Mouse (Mus musculus) 3T3-L1 (cell line): Measurements from ENCODE around the gene Csf2ra.
"Not testable (repeated sequence)": the region's sequence is repeated elsewhere in the genome, so short reads cannot be mapped to it uniquely, and the experiment has no call there.

Experiments
- DNase-seq: peaks from one replicate; pipeline ENCODE4 v3.0.0-alpha.2; 2015; ENCODE audit warnings: low read depth, low spot score

The Csf2ra gene

GRCm38 (mm10) chr19:61224678-61225525 is 3.3 kb downstream of the Csf2ra start:
- no peak for DNase-seq

GRCm38 (mm10) chr19:61223706-61224328 is 4.4 kb downstream of the Csf2ra start:
- DNase-seq = peak; percentile 42

GRCm38 (mm10) chr19:61207506-61207905 is 20.7 kb downstream of the Csf2ra start:
- DNase-seq = not testable (repeated sequence)

DNA sequence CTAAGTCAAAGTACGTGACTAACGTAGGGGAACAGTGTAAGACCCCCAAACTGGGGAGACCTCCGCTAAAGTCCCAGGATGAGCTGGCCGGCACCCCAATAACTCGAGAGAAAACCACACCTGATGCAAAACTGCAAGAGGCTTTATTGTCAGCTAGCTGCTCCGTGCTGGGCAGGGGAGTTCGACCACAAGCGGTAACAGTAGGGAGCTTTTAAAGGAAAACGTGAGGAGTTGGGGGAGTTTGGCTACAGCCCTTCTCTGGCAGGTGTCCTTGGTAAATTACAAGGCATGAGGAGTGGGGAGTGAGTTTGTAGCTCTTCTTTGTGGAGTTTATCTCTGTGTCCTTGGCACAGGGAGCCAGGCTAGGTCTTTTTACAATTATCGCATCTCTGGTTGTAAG is 28.4 kb downstream of the Csf2ra start:
- peak; percentile 46 for DNase-seq

DNA sequence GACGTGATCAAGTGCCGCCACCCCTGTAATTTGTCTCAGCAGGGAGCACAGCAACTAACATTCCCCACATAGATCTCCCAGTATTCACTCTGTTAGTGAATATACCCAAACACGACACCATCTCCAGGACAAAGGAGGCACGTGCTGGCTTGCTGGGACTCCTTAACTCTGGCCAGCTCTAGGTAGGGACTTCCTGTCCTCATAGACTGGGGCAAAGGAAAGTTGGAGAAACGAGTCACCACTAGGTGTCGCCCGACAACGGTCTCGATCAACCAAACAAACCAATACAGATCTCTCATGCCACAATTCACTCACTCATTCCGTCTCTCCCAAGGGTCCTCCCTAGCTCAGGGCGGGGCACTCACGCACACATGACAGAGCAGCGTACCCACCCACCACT is 28.9 kb downstream of the Csf2ra start:
- peak; percentile 99 for DNase-seq

GRCm38 (mm10) chr19:61183590-61183989 is 44.6 kb downstream of the Csf2ra start, which contains the start of gene Gm6020:
Gm6020 (plus strand) TSS chr19:61183890.
- DNase-seq = not testable (repeated sequence)

- DNase-seq = no peak
Observed at GRCm38 (mm10) chr19:61175756-61176324, 52.4 kb downstream of the Csf2ra start, which contains the start of gene Gm7102. Gm7102 (minus strand) TSS chr19:61176309.
